Mouse (Mus musculus) lung, adult 2 months (tissue): ENCODE results near the gene Asb7.

Source experiments
- CTCF ChIP-seq: fragments of 200-500 bp; IDR thresholded peaks from 2 replicates; pipeline ENCODE4 v1.5.1; 2011; ENCODE audit warnings: mild to moderate bottlenecking, low read length, control low read depth; ENCODE audit not compliant: insufficient read depth
- POLR2A ChIP-seq: fragments of 200-500 bp; IDR thresholded peaks from 2 replicates; pipeline ENCODE4 v1.6.1; 2011; ENCODE audit warnings: low read depth, mild to moderate bottlenecking, control low read depth, low read length, borderline replicate concordance; ENCODE audit errors: extremely low read depth

DNA sequence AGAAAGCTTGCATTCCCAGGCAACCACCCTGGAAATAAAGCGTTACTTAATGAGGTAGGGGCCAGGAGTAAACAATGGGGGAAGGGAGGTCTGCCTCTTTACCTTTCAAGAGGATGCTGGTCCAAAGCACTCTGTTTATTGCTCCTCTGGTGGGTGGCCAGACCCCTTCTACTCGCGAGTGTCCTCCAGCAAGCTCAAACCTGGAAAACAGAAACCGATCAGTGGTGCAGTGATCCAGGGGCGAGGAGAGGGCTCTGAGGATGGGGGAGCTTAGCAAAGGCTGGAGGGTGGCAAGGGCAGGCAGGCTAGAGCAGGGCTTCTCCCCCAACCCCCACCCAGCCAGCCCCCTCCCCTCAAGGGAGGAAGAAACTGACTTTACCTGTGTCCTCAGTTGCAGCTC lies 675 bp downstream of the Asb7 start:
- TF ChIP-seq CTCF: no peak
- TF ChIP-seq POLR2A: no peak
